Mouse (Mus musculus): Measurements from ENCODE around the gene Ulk1. TPM values are rescaled to one million over a fixed set of nuclear protein-coding genes. Genes with fewer than 3 reads are reported as not detected.
"Not testable (repeated sequence)": the region's sequence is repeated elsewhere in the genome, so short reads cannot be mapped to it uniquely, and the experiment has no call there.

Ulk1 gene
- polyA plus RNA-seq, 1 experiment: 16.6 TPM

- WGBS: 94% methylated on average over 9 of the region's 10 CpGs
Observed at GRCm38 (mm10) chr5:110772945-110773344, 37.0 kb downstream of the Ulk1 start.

GRCm38 (mm10) chr5:110770448-110771158 lies 39.3 kb downstream of the Ulk1 start, which contains the start of gene Ep400:
TSS of gene Ep400 (minus strand) at chr5:110770717.
- DNase-seq (ENCODE audit: low read depth, low spot score): peak; percentile 93
- under 1% methylated on average over 83 of the region's 83 CpGs for WGBS

More at GRCm38 (mm10) chr5:110772945-110773344, 37.0 kb downstream of the Ulk1 start:
- not testable (repeated sequence) for DNase-seq (ENCODE audit: low read depth, low spot score)

- WGBS: 1% methylated on average over 58 of the region's 58 CpGs
- no peak for DNase-seq (ENCODE audit: low read depth, low spot score)
Observed at GRCm38 (mm10) chr5:110770031-110770445, 39.9 kb downstream of the Ulk1 start.

GRCm38 (mm10) chr5:110769272-110769671 lies 40.6 kb downstream of the Ulk1 start:
- no peak for DNase-seq (ENCODE audit: low read depth, low spot score)
- 33% methylated on average over 4 of the region's 4 CpGs for WGBS

- DNase-seq (ENCODE audit: low read depth, low spot score): no peak
- WGBS: 85% methylated on average over 8 of the region's 8 CpGs
Observed at GRCm38 (mm10) chr5:110763890-110764289, 46.0 kb downstream of the Ulk1 start.

- 52% methylated on average over 1 of the region's 1 CpGs for WGBS
- DNase-seq (ENCODE audit: low read depth, low spot score): no peak
Observed at GRCm38 (mm10) chr5:110745021-110745420, 64.9 kb downstream of the Ulk1 start.

GRCm38 (mm10) chr5:110739496-110740275 lies 70.2 kb downstream of the Ulk1 start:
- no peak for DNase-seq (ENCODE audit: low read depth, low spot score)
- 92% methylated on average over 7 of the region's 7 CpGs for whole genome bisulfite sequencing

GRCm38 (mm10) chr5:110735606-110736005 lies 74.3 kb downstream of the Ulk1 start:
- DNase-seq (ENCODE audit: low read depth, low spot score): no peak
- WGBS: 78% methylated on average over 1 of the region's 1 CpGs

Other genes with a start within 250 kb of the Ulk1 start
- gene Noc4l, start 156.7 kb downstream of the Ulk1 start, polyA plus RNA-seq (2012; rRNA removed): 58.3 and 61.3 TPM in 2 replicates
- 10.4 and 10.7 TPM in 2 replicates for gene Ddx51, start 156.6 kb downstream of the Ulk1 start, polyA plus RNA-seq (2012; rRNA removed)
- gene Ep400, start 39.4 kb downstream of the Ulk1 start, polyA plus RNA-seq (2012; rRNA removed): 33.9 and 49.5 TPM in 2 replicates
- gene Pus1, start 29.4 kb downstream of the Ulk1 start, polyA plus RNA-seq (2012; rRNA removed): 36.8 and 37.9 TPM in 2 replicates
- 13.1 and 14.8 TPM in 2 replicates for gene Hscb, start 29.7 kb upstream of the Ulk1 start, polyA plus RNA-seq (2012; rRNA removed)
- gene Chek2, start 29.9 kb upstream of the Ulk1 start, polyA plus RNA-seq (2012; rRNA removed): 8.2 and 13.4 TPM in 2 replicates
- 1.1 and 1.9 TPM in 2 replicates for gene Ttc28, start 69.7 kb upstream of the Ulk1 start, polyA plus RNA-seq (2012; rRNA removed)